Mouse (Mus musculus): Measurements from ENCODE around the gene Lrrc7.

GRCm38 (mm10) chr3:158155515-158156286, 406.3 kb downstream of the Lrrc7 start:
- no peak for TF ChIP-seq POLR2A (IDR thresholded peaks at IDR 0.05; ENCODE audit: borderline replicate concordance, extremely low read depth, low read depth, low read length)
- TF ChIP-seq CTCF (IDR thresholded peaks at IDR 0.05; ENCODE audit: insufficient read depth, low read length) = no peak

Data from lung, adult 2 months (tissue).